Mouse (Mus musculus) monocyte, adult 59 days (primary cell): ENCODE data around the gene B230219D22Rik. TPM values are rescaled to one million over a fixed set of nuclear protein-coding genes. Genes with fewer than 3 reads are reported as not detected.

Experiments used
- total RNA-seq, 2 experiments: library from RNA; stranded (reverse); gene quantifications; one replicate each; pipeline ENCODE4 v1.2.4; 2023

The B230219D22Rik gene
- total RNA-seq, result 10 to 100 TPM; 26.2 to 27.4 TPM

DNA sequence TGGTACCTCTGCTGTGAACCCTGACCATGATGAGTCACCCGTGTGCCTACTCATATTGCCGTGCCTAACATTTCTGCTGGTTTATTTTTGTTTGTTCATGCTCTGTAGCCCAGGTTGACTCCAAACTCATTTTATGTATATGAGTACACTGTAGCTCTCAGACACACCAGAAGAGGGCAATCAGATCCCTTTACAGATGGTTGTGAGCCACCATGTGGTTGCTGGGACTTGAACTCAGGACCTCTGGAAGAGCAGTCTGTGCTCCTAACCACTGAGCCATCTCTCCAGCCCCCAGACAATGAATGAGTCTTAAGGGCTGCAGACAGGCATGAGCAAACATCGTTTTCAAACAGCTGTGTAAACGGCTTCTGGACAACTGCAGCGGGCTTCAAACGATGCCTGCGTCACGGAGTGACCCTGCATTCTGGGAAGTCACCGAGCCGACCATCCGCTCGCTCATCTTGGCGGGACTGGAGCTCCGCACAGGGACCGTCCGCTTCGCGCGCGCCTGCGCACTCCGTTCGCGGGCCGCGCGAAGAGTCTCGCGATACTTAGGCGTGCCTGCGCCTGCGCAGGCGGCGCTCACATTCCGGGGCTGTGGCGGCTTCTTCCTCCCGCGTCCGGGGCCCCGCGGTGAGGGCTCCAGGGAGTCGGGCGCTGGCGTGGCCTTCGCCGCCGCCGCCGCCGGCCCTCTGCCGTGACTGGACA lies at the start of gene B230219D22Rik:
TSS of gene B230219D22Rik (plus strand) at position 590 of the 708 bp plus-strand sequence.

GRCm38 (mm10) chr13:55714501-55715166 lies 21.7 kb downstream of the B230219D22Rik start, which contains the start of gene Txndc15:
TSS of gene Txndc15 (plus strand) at chr13:55714650.

DNA sequence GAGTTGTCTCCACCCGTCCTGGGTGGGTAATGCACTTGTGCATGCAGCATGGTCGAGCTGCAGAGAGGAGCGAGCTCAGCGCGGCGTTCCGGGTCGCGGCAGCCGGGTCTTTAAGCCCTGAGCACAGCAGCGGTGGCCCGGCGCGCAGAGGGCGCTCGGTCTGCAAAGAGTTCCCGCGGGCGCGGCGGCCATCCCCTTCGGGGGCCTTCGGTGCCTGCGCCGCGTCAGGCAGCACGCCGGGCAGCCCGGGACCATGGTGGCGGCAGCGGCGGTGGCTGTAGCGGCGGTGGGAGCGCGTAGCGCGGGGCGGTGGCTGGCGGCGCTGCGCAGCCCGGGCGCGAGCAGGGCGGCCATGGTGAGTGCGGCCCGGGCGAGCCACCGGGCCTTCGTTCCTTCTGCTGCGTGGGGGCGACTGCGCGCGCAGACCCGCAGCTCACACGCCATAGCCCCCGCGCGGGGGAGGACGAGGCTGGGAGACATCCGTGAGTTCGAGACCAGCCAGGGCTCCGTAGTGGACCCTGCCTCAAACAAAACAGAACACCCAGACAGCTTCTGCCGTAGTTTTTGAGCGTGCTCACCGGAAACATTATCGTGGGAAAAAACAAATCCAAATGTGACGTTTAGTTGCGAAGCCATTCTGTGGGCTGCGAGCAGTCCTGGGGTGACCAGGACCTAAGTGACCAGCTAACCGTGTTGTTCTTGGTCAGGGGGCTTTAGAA lies 34.4 kb downstream of the B230219D22Rik start, which contains the start of gene Pcbd2:
TSS of gene Pcbd2 (plus strand) at position 249 of the 719 bp plus-strand sequence.

Other genes starting within 250 kb of the B230219D22Rik start
- 100 to 1,000 TPM; 149 to 155 TPM for gene Grk6, start 248.1 kb upstream of the B230219D22Rik start, total RNA-seq
- 10 to 100 TPM in 1 of 2 experiments, 1 to 10 TPM in 1; 8.6 to 10.9 TPM for gene Prr7, start 228.9 kb upstream of the B230219D22Rik start, total RNA-seq
- 1 to 10 TPM in 1 of 2 experiments, under 1 TPM in 1; 0.71 to 1.3 TPM for gene Dbn1, start 205.0 kb upstream of the B230219D22Rik start, total RNA-seq
- gene Pdlim7, start 179.4 kb upstream of the B230219D22Rik start, total RNA-seq, result 10 to 100 TPM in 1 of 2 experiments, 1 to 10 TPM in 1; 6.9 to 10.9 TPM
- 100 to 1,000 TPM; 249 to 258 TPM for gene Dok3, start 163.8 kb upstream of the B230219D22Rik start, total RNA-seq
- gene Ddx41, start 156.5 kb upstream of the B230219D22Rik start, total RNA-seq, result 10 to 100 TPM; 59.0 to 60.2 TPM
- gene Fam193b, start 122.0 kb upstream of the B230219D22Rik start, total RNA-seq, result 100 to 1,000 TPM in 1 of 2 experiments, 10 to 100 TPM in 1; 90.5 to 104 TPM
- gene Tmed9, start 119.4 kb upstream of the B230219D22Rik start, total RNA-seq, result 10 to 100 TPM; 93.3 to 95.8 TPM
- 10 to 100 TPM; 11.4 to 13.0 TPM for gene B4galt7, start 93.2 kb upstream of the B230219D22Rik start, total RNA-seq
- 10 to 100 TPM; 18.6 to 20.4 TPM for gene Caml, start 70.1 kb upstream of the B230219D22Rik start, total RNA-seq
- gene Ddx46, start 58.1 kb upstream of the B230219D22Rik start, total RNA-seq, result 10 to 100 TPM; 52.8 to 65.4 TPM
- 10 to 100 TPM; 24.5 to 26.3 TPM for gene Txndc15, start 21.5 kb downstream of the B230219D22Rik start, total RNA-seq
- gene Pcbd2, start 34.2 kb downstream of the B230219D22Rik start, total RNA-seq, result 10 to 100 TPM; 28.3 to 31.9 TPM
- not detected for gene Catsper3, start 91.4 kb downstream of the B230219D22Rik start, total RNA-seq
- gene Pitx1, start 143.1 kb downstream of the B230219D22Rik start, total RNA-seq, result not detected